Mouse (Mus musculus): ENCODE results near the gene Tmem255b. TPM values are rescaled to one million over a fixed set of nuclear protein-coding genes. Genes with fewer than 3 reads are reported as not detected.

Tmem255b gene
- polyA plus RNA-seq, 1 experiment from 2014 or later, result not detected

GRCm38 (mm10) chr8:13475892-13476291 lies 40.9 kb downstream of the Tmem255b start:
- Histone ChIP-seq H3K4me3 (no peak overlapping the region), H3K9me3 (no peaks in the 10 kb centered on the region), H3K4me1 (no peaks in the 10 kb centered on the region), H3K4me2 (replicated peaks) (no peak overlapping the region), H3K9ac (replicated peaks) (no peak overlapping the region), H3K36me3 (no peaks in the 10 kb centered on the region), H3K27me3 (no peaks in the 10 kb centered on the region), H3K27ac (replicated peaks) (no peak overlapping the region)
- WGBS, result 68% methylated on average over 9 of the region's 9 CpGs
- no peak for ATAC-seq (ENCODE audit: low FRiP score, low read depth)

DNA sequence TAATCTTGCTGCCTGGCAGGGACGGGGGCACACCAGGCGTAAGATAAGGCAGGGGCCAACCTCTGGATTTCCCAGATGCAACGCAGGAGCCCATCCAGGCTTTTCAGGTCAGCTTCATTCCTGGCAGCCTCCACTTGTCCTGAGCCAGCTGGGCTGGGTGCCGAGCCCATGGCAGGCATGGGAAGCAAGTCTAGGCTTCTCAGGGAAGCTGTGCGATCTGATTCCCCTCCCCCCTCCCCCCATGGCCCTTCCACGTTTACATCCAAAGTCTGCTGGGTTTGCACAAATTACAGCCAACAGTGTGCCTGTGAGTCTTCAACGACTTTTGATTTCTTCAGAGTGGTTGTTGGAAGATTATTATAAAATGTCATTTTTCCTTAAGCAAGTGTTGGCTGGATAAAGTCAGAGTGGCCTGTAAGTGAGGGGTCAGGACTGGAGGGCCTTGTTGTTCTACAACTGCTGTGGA lies 46.1 kb downstream of the Tmem255b start:
- ATAC-seq (ENCODE audit: low FRiP score, low read depth), result no peak
- H3K9me3 ChIP-seq, result no peaks in the 10 kb centered on the region
- H3K27ac ChIP-seq (replicated peaks), result no peak overlapping the region
- no peaks in the 10 kb centered on the region for H3K27me3 ChIP-seq
- 85% methylated on average over 7 of the region's 7 CpGs for WGBS
- H3K4me3 ChIP-seq, result no peak overlapping the region
- no peak overlapping the region for H3K9ac ChIP-seq (replicated peaks)
- no peak overlapping the region for H3K4me2 ChIP-seq (replicated peaks)
- H3K4me1 ChIP-seq, result no peaks in the 10 kb centered on the region
- H3K36me3 ChIP-seq, result no peaks in the 10 kb centered on the region

DNA sequence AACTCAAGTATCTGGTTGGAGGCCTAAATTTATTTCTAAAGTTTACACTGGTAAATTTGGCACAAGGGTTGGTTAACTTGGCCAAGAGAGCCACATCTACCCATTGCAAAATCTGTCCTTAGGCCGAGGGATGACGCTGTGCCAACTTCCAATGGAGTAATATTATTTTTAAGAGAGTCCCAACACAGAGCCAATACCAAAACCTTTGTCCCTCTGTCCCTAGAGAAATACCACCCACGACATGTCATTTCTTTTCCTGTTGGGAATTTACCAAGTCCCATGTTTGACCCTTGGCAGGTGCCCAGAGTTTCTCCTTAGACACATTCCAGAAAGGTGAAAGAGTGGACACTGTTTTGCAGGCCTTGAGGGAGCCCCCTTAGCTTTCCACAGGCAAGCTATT lies 46.6 kb downstream of the Tmem255b start:
- 87% methylated on average over 3 of the region's 3 CpGs for WGBS
- no peak overlapping the region for H3K9ac ChIP-seq (replicated peaks)
- H3K4me2 ChIP-seq (replicated peaks), result no peak overlapping the region
- H3K4me1 ChIP-seq, result no peaks in the 10 kb centered on the region
- no peaks in the 10 kb centered on the region for H3K27me3 ChIP-seq
- no peaks in the 10 kb centered on the region for H3K36me3 ChIP-seq
- H3K4me3 ChIP-seq, result no peak overlapping the region
- H3K9me3 ChIP-seq, result no peaks in the 10 kb centered on the region
- ATAC-seq (ENCODE audit: low FRiP score, low read depth), result no peak
- H3K27ac ChIP-seq (replicated peaks), result no peak overlapping the region

DNA sequence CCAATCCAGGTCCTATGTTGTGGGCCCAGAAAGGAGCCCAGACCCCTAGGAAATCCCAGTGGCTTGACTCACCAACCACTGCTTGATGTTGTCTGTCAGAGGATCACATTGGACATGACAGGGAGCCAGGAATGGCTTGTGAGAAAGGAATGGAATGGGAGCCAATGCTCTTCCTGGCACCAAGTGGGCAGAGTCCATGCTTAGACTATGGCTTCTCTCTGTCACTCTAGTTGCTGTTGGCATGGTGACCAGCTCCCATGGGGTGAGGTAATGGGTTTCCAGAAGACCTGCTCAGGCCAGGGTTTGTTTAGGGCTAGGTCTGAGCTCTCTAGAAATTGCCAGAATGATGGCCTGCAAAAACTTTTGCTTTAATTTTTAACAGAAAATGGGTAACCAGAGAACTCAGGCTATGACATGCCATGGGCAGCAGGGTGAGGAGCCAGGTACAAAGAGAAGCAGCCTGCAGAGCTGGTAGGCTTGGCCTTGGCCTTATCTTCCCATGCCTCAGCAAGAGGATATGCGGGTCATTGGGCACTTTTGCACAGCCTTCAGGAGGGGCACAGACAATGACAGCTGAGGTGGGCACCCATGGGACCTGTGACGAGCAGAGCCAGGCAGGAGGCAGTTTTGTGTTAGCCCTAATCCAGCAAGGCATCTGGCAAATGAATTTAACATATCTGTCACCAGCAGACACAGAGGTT lies 47.3 kb downstream of the Tmem255b start:
- Histone ChIP-seq H3K9ac (replicated peaks) (no peak overlapping the region), H3K4me3 (no peak overlapping the region), H3K4me2 (replicated peaks) (no peak overlapping the region), H3K27me3 (no peaks in the 10 kb centered on the region), H3K27ac (replicated peaks) (no peak overlapping the region), H3K4me1 (no peaks in the 10 kb centered on the region), H3K36me3 (no peaks in the 10 kb centered on the region), H3K9me3 (no peaks in the 10 kb centered on the region)
- no peak for ATAC-seq (ENCODE audit: low FRiP score, low read depth)
- 66% methylated on average over 2 of the region's 2 CpGs for WGBS

- H3K27me3 ChIP-seq, result no peaks in the 10 kb centered on the region
- ATAC-seq (ENCODE audit: low FRiP score, low read depth), result no peak
- WGBS, result 79% methylated on average over 5 of the region's 5 CpGs
- H3K4me2 ChIP-seq (replicated peaks), result no peak overlapping the region
- H3K4me1 ChIP-seq, result no peaks in the 10 kb centered on the region
- no peak overlapping the region for H3K9ac ChIP-seq (replicated peaks)
- H3K4me3 ChIP-seq, result no peak overlapping the region
- H3K36me3 ChIP-seq, result no peaks in the 10 kb centered on the region
- H3K9me3 ChIP-seq, result no peaks in the 10 kb centered on the region
- H3K27ac ChIP-seq (replicated peaks), result no peak overlapping the region
These were observed 48.2 kb downstream of the Tmem255b start for GRCm38 (mm10) chr8:13483191-13483590.

DNA sequence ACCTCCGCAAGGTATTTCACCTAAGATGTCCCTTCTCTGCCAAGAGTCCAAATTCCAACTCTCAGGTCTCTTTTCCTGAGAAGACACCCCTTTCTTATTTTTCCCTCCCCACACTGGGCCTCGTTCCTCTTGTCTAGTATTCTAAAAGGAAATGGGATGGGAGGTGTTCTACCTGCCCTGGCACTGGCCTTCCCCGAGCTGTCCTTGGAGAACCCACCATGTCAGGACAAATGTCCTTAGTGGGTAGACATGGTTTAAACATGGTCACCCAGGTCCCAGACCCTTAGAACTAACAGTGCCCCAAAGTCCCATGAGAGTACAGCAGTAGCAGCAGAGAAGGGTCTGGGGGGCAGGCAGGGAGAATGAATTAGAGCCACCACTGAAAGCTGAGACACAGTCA lies 54.4 kb downstream of the Tmem255b start:
- WGBS, result 82% methylated on average over 3 of the region's 3 CpGs
- ATAC-seq (ENCODE audit: low FRiP score, low read depth), result no peak
- H3K4me3 ChIP-seq, result no peak overlapping the region
- peaks cover 11% of the 10 kb centered on the region for H3K4me1 ChIP-seq
- H3K4me2 ChIP-seq (replicated peaks), result no peak overlapping the region
- H3K27ac ChIP-seq (replicated peaks), result no peak overlapping the region
- H3K27me3 ChIP-seq, result peaks cover 31% of the 10 kb centered on the region
- H3K36me3 ChIP-seq, result no peaks in the 10 kb centered on the region
- no peaks in the 10 kb centered on the region for H3K9me3 ChIP-seq
- no peak overlapping the region for H3K9ac ChIP-seq (replicated peaks)

DNA sequence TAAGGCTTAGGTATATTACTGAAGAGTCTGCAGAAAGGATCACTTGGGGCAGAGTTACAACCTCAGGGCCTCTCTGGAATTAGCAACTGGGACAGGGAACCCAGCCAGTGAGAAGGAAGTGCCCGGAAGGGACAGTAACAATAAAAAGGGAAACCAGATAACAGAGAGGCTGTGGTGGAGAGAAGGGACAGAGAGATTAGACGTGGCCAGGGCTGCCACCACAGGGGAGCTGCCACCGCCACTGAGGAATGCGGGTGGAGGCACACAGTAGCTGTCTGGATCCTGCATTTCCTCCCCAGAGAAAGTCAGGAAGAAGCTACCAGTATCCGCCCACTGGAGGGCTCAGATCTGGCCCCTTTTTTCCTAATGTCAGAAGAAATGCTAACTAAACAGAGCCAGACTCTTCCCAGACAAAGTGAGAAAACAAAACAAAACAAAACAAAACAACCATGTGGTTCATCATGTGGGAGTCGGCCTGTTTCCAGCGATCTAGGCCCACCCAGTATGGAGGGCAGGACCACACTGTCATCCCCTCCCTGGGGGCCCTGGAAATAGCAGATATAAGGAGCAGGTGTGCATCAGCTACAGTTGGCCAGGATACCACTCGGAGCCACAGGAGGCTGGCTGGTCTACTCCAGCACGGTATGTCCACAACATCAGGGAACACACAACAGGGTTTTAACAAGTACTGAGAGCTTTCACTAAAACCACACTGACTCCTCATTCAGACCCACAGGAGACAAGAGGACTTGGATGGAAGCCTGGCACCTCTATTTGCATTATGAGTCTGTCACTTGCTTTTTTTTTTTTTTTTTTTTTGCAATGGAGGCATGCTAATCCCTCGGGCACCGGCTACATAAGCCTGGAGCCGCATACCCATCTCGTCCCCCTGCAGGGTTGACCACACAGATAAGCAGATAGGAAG lies 55.3 kb downstream of the Tmem255b start:
- Histone ChIP-seq H3K4me1 (peaks cover 11% of the 10 kb centered on the region), H3K36me3 (no peaks in the 10 kb centered on the region), H3K27me3 (peaks cover 40% of the 10 kb centered on the region), H3K27ac (replicated peaks) (no peak overlapping the region), H3K4me2 (replicated peaks) (no peak overlapping the region), H3K9ac (replicated peaks) (no peak overlapping the region), H3K9me3 (no peaks in the 10 kb centered on the region), H3K4me3 (no peak overlapping the region)
- ATAC-seq (ENCODE audit: low FRiP score, low read depth), result no peak
- WGBS, result 42% methylated on average over 13 of the region's 13 CpGs

DNA sequence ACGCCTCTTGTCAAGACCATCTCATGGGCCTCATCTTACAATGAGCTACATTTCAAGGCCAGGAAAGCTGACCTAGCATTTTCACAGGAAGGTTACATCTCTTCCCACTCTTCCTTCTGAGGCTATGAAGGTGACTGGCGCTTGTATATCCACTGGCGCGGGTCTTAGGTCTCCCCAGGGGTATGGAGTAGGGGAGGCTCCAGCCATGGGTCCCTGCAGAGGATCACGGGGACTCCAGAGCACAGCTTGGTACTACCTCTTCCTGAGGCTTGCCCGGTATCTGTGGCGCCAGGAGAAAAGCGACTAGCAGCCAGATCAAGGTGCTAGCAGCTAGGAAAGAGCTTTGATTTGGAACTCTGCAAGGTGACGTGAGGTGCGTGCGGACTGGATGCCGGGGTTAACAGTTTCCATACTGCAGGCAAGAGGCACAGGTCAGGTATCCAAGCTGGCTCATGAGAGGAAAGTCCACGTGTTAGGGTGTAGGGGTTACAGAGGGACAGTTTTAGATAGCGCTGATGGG lies 56.6 kb downstream of the Tmem255b start:
- H3K9me3 ChIP-seq, result no peaks in the 10 kb centered on the region
- no peak for ATAC-seq (ENCODE audit: low FRiP score, low read depth)

GRCm38 (mm10) chr8:13492198-13492995 lies 57.4 kb downstream of the Tmem255b start:
- Histone ChIP-seq H3K36me3 (no peaks in the 10 kb centered on the region), H3K27ac (replicated peaks) (no peak overlapping the region), H3K9me3 (no peaks in the 10 kb centered on the region), H3K4me3 (no peak overlapping the region), H3K4me2 (replicated peaks) (no peak overlapping the region), H3K4me1 (peaks cover 11% of the 10 kb centered on the region), H3K27me3 (peaks cover 45% of the 10 kb centered on the region), H3K9ac (replicated peaks) (no peak overlapping the region)
- 59% methylated on average over 9 of the region's 9 CpGs for WGBS
- no peak for ATAC-seq (ENCODE audit: low FRiP score, low read depth)

More for the DNA sequence above, 56.6 kb downstream of the Tmem255b start:
- Histone ChIP-seq H3K4me1 (peaks cover 11% of the 10 kb centered on the region), H3K36me3 (no peaks in the 10 kb centered on the region), H3K4me2 (replicated peaks) (no peak overlapping the region), H3K27me3 (peaks cover 45% of the 10 kb centered on the region), H3K4me3 (no peak overlapping the region), H3K9ac (replicated peaks) (no peak overlapping the region), H3K27ac (replicated peaks) (no peak overlapping the region)
- WGBS, result 88% methylated on average over 14 of the region's 14 CpGs

DNA sequence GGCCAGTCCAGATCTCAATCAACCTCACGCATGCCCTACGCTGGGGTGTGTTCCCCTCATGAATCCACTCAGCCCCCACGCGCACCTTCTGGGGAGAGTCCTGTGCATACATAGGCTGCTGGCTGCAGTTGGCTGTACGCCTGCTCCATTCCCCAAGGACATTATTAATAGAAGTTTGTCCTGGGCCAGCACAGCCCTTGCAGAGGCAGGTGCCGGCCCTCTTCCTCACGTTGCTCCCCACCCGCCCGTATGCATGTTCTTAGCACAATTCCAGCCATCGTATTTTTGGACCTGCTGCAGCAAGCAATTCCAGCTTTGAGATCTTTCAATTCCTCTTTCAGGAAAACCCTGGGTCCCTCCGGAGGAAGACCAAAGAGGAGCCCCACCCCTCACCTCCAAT lies 58.0 kb downstream of the Tmem255b start:
- Histone ChIP-seq H3K9me3 (no peaks in the 10 kb centered on the region), H3K27ac (replicated peaks) (no peak overlapping the region), H3K36me3 (no peaks in the 10 kb centered on the region), H3K4me2 (replicated peaks) (no peak overlapping the region), H3K4me1 (peaks cover 11% of the 10 kb centered on the region), H3K27me3 (peaks cover 45% of the 10 kb centered on the region), H3K9ac (replicated peaks) (no peak overlapping the region), H3K4me3 (no peak overlapping the region)
- WGBS, result 51% methylated on average over 11 of the region's 11 CpGs
- ATAC-seq (ENCODE audit: low FRiP score, low read depth), result no peak

GRCm38 (mm10) chr8:13493858-13494631 lies 59.1 kb downstream of the Tmem255b start, which contains the start of gene Gas6:
Gene Gas6, minus strand, starts transcription at chr8:13494490.
- WGBS, result 2% methylated on average over 48 of the region's 64 CpGs
- H3K27ac ChIP-seq (replicated peaks), result no peak within 1 kb of the TSS

More at GRCm38 (mm10) chr8:13493858-13494631, 59.1 kb downstream of the Tmem255b start, which contains the start of gene Gas6:
- Histone ChIP-seq H3K36me3 (no peaks in the 10 kb centered on the region), H3K27me3 (peaks cover 45% of the 10 kb centered on the region), H3K9ac (replicated peaks) (peak within 1 kb of the TSS; percentile 60), H3K4me2 (replicated peaks) (peak within 1 kb of the TSS; percentile 82), H3K4me1 (peaks cover 11% of the 10 kb centered on the region), H3K4me3 (peak within 1 kb of the TSS; percentile 53), H3K9me3 (no peaks in the 10 kb centered on the region)
- ATAC-seq (ENCODE audit: low FRiP score, low read depth), result peak; percentile 77

All from midbrain, embryonic 12.5 days (tissue).